Mouse (Mus musculus) olfactory bulb, adult 2 months (tissue): ENCODE data around the gene Axdnd1. TPM values are rescaled to one million over a fixed set of nuclear protein-coding genes. Genes with fewer than 3 reads are reported as not detected.

Source experiments
- H3K27ac ChIP-seq: fragments of 200-500 bp; 2 replicates; pipeline ENCODE4 v1.5.1; 2012; ENCODE audit warnings: low read depth, low read length; ENCODE audit not compliant: insufficient read depth
- H3K4me1 ChIP-seq: fragments of 200-500 bp; 2 replicates; pipeline ENCODE4 v1.6.1; 2012; ENCODE audit warnings: low read length; ENCODE audit not compliant: control insufficient read depth, insufficient read depth
- H3K4me3 ChIP-seq: fragments of 200-500 bp; 2 replicates; pipeline ENCODE4 v1.5.1; 2012; ENCODE audit warnings: mild to moderate bottlenecking, low read depth, low read length, moderate library complexity; ENCODE audit not compliant: insufficient read depth
- CTCF ChIP-seq: fragments of 200-500 bp; IDR thresholded peaks from 2 replicates; pipeline ENCODE4 v1.5.1; 2012; ENCODE audit warnings: low read depth, mild to moderate bottlenecking, low read length, moderate library complexity; ENCODE audit not compliant: insufficient read depth
- POLR2A ChIP-seq: fragments of 200-500 bp; IDR thresholded peaks from 2 replicates; pipeline ENCODE4 v1.6.1; 2012; ENCODE audit warnings: mild to moderate bottlenecking, low read depth, low read length, moderate library complexity; ENCODE audit not compliant: insufficient read depth
- WGBS: fragments of 180-500 bp; shearing (Covaris S2); methylation state at CpG from one replicate; pipeline ENCODE4 v1.1.7; 2018; 5-methylcytosine and 5-hydroxymethylcytosine counted together
- polyA plus RNA-seq: library from polyadenylated mRNA; stranded (reverse); fragments of >200 nt; gene quantifications from 2 replicates; pipeline ENCODE4 v1.2.4, GENCODE M21; 2012; ENCODE audit warnings: low replicate concordance; ENCODE audit not compliant: missing spikeins, insufficient read depth, insufficient read length

The Axdnd1 gene
- polyA plus RNA-seq, 1 experiment, result not detected

GRCm38 (mm10) chr1:156386232-156386631 is 34.7 kb downstream of the Axdnd1 start:
- 96% methylated on average over 4 of the region's 4 CpGs for WGBS
- no peak overlapping the region for H3K4me3 ChIP-seq
- no peaks in the 10 kb centered on the region for H3K4me1 ChIP-seq
- no peak overlapping the region for H3K27ac ChIP-seq
- no peak for TF ChIP-seq POLR2A
- TF ChIP-seq CTCF, result no peak

GRCm38 (mm10) chr1:156381217-156381616 is 39.7 kb downstream of the Axdnd1 start:
- no peaks in the 10 kb centered on the region for H3K4me1 ChIP-seq
- WGBS, result 95% methylated on average over 3 of the region's 3 CpGs
- H3K4me3 ChIP-seq, result no peak overlapping the region
- no peak overlapping the region for H3K27ac ChIP-seq
- TF ChIP-seq POLR2A (no peak), CTCF (no peak)

GRCm38 (mm10) chr1:156365740-156366139 is 55.2 kb downstream of the Axdnd1 start, which contains the start of gene Gm2000:
Gm2000 (plus strand) TSS chr1:156366040.
- H3K4me3 ChIP-seq, result no peak within 1 kb of the TSS
- H3K27ac ChIP-seq, result no peak within 1 kb of the TSS
- TF ChIP-seq CTCF (no peak), POLR2A (no peak)
- WGBS, result 90% methylated on average over 8 of the region's 8 CpGs
- no peaks in the 10 kb centered on the region for H3K4me1 ChIP-seq

GRCm38 (mm10) chr1:156352466-156352865 is 68.5 kb downstream of the Axdnd1 start:
- 90% methylated on average over 2 of the region's 2 CpGs for WGBS
- no peak overlapping the region for H3K4me3 ChIP-seq
- H3K4me1 ChIP-seq, result no peaks in the 10 kb centered on the region
- H3K27ac ChIP-seq, result no peak overlapping the region
- TF ChIP-seq CTCF, result no peak
- no peak for TF ChIP-seq POLR2A

- Histone ChIP-seq H3K27ac (no peak overlapping the region), H3K4me1 (no peaks in the 10 kb centered on the region), H3K4me3 (no peak overlapping the region)
- TF ChIP-seq POLR2A (no peak), CTCF (no peak)
- WGBS, result 92% methylated on average over 4 of the region's 4 CpGs
Measured at GRCm38 (mm10) chr1:156350441-156350840, 70.5 kb downstream of the Axdnd1 start.

GRCm38 (mm10) chr1:156349031-156349430 is 71.9 kb downstream of the Axdnd1 start:
- TF ChIP-seq CTCF, result no peak
- TF ChIP-seq POLR2A, result no peak
- WGBS, result 83% methylated on average over 4 of the region's 4 CpGs

GRCm38 (mm10) chr1:156345633-156346032 is 75.3 kb downstream of the Axdnd1 start:
- Histone ChIP-seq H3K4me1 (no peaks in the 10 kb centered on the region), H3K27ac (no peak overlapping the region), H3K4me3 (no peak overlapping the region)
- TF ChIP-seq POLR2A, result no peak
- no peak for TF ChIP-seq CTCF
- WGBS, result 97% methylated on average over 4 of the region's 4 CpGs

More at GRCm38 (mm10) chr1:156349031-156349430, 71.9 kb downstream of the Axdnd1 start:
- H3K4me3 ChIP-seq, result no peak overlapping the region
- no peaks in the 10 kb centered on the region for H3K4me1 ChIP-seq
- no peak overlapping the region for H3K27ac ChIP-seq

- H3K27ac ChIP-seq, result no peak overlapping the region
- TF ChIP-seq CTCF (no peak), POLR2A (no peak)
Measured at GRCm38 (mm10) chr1:156344433-156344832, 76.5 kb downstream of the Axdnd1 start.

GRCm38 (mm10) chr1:156340847-156341246 is 80.1 kb downstream of the Axdnd1 start:
- H3K4me3 ChIP-seq, result no peak overlapping the region
- TF ChIP-seq POLR2A, result no peak
- WGBS, result 68% methylated on average over 4 of the region's 4 CpGs
- H3K4me1 ChIP-seq, result no peaks in the 10 kb centered on the region
- H3K27ac ChIP-seq, result no peak overlapping the region

More at GRCm38 (mm10) chr1:156344433-156344832, 76.5 kb downstream of the Axdnd1 start:
- Histone ChIP-seq H3K4me1 (no peaks in the 10 kb centered on the region), H3K4me3 (no peak overlapping the region)
- 74% methylated on average over 4 of the region's 4 CpGs for WGBS

GRCm38 (mm10) chr1:156323126-156323525 is 97.8 kb downstream of the Axdnd1 start:
- no peak overlapping the region for H3K27ac ChIP-seq
- no peaks in the 10 kb centered on the region for H3K4me1 ChIP-seq
- WGBS, result 89% methylated on average over 9 of the region's 9 CpGs
- H3K4me3 ChIP-seq, result no peak overlapping the region
- TF ChIP-seq POLR2A (no peak), CTCF (no peak)
